Mouse (Mus musculus): ENCODE results near the gene Six5. TPM values are rescaled to one million over a fixed set of nuclear protein-coding genes. Genes with fewer than 3 reads are reported as not detected.

Gene Six5
- polyA plus RNA-seq, 1 experiment, result 6.5 TPM

DNA sequence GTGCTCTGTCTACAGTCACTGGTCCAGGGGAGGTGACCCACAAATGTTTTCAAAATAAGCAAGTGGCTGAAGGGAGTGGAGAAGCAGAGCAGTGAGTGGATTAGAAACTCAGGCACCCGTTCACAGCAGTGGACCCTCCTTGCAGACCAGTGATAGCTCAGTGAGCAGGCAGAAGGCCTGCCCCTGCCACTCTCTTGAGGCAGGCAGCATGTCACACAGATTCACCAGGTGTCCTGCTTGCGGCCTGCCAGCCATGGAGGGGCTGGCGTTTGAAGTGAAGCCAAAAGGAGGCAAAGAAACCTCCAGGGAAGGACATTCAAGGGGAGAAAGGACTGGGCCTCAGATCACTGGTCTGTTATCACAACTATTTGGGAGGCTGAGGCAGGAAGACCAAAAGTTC is 15.7 kb upstream of the Six5 start:
- Histone ChIP-seq H3K27ac (ENCODE audit: control insufficient read depth, insufficient read depth, low read depth, low read length, poor library complexity) (no peak overlapping the region), H3K4me1 (ENCODE audit: control insufficient read depth, insufficient read depth, low read length) (peaks cover 10% of the 10 kb centered on the region), H3K4me3 (replicated peaks; ENCODE audit: control insufficient read depth, low read depth, low read length) (no peak overlapping the region)
- TF ChIP-seq POLR2A (IDR thresholded peaks at IDR 0.05; ENCODE audit: borderline replicate concordance, control insufficient read depth, low read depth, low read length) (no peak), CTCF (IDR thresholded peaks at IDR 0.05; ENCODE audit: control insufficient read depth, insufficient read depth, low read length) (no peak)
- WGBS, result 73% methylated on average over 3 of the region's 3 CpGs

DNA sequence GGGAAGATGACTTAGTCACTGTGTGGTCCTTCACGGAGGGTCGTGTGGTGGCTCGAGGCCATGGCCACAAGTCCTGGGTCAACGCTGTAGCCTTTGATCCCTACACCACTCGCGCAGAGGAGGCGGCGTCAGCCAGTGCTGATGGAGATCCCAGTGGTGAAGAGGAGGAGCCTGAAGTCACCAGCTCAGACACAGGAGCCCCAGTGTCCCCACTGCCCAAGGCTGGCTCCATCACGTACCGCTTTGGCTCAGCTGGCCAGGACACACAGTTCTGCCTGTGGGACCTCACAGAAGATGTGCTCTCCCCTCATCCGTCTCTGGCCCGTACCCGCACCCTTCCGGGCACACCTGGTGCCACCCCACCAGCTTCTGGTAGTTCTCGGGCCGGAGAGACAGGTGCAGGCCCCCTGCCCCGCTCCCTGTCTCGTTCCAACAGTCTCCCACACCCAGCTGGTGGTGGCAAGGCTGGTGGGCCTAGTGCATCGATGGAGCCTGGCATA is 13.9 kb upstream of the Six5 start:
- Histone ChIP-seq H3K4me3 (replicated peaks; ENCODE audit: control insufficient read depth, low read depth, low read length) (no peak overlapping the region), H3K27ac (ENCODE audit: control insufficient read depth, insufficient read depth, low read depth, low read length, poor library complexity) (no peak overlapping the region), H3K4me1 (ENCODE audit: control insufficient read depth, insufficient read depth, low read length) (peaks cover 10% of the 10 kb centered on the region)
- WGBS, result 96% methylated on average over 19 of the region's 19 CpGs
- TF ChIP-seq CTCF (IDR thresholded peaks at IDR 0.05; ENCODE audit: control insufficient read depth, insufficient read depth, low read length), result no peak
- TF ChIP-seq POLR2A (IDR thresholded peaks at IDR 0.05; ENCODE audit: borderline replicate concordance, control insufficient read depth, low read depth, low read length), result no peak

DNA sequence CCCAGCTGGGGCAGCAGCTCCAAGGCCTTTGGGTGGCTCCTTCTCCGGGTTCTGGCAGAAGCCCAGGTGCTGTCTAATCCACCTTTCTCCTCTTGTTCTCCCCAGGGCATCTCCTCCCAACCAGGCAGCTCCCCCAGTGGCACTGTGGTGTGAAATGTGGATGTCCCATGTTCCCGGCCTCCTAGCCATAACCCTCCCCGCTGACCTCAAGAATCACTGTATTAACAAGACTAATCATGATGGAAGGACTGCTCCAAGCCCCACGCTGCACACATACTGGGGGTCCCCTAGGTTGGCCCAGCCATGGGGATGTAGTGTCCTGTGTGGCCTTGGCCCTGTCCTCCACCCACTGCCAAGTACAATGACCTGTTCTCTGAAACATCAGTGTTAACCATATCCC is 12.2 kb upstream of the Six5 start:
- WGBS, result 85% methylated on average over 4 of the region's 4 CpGs
- H3K4me1 ChIP-seq (ENCODE audit: control insufficient read depth, insufficient read depth, low read length), result peaks cover 10% of the 10 kb centered on the region; the same call in 1 of the 2 replicates
- TF ChIP-seq CTCF (IDR thresholded peaks at IDR 0.05; ENCODE audit: control insufficient read depth, insufficient read depth, low read length) (no peak), POLR2A (IDR thresholded peaks at IDR 0.05; ENCODE audit: borderline replicate concordance, control insufficient read depth, low read depth, low read length) (no peak)
- no peak overlapping the region for H3K27ac ChIP-seq (ENCODE audit: control insufficient read depth, insufficient read depth, low read depth, low read length, poor library complexity)
- no peak overlapping the region for H3K4me3 ChIP-seq (replicated peaks; ENCODE audit: control insufficient read depth, low read depth, low read length)

DNA sequence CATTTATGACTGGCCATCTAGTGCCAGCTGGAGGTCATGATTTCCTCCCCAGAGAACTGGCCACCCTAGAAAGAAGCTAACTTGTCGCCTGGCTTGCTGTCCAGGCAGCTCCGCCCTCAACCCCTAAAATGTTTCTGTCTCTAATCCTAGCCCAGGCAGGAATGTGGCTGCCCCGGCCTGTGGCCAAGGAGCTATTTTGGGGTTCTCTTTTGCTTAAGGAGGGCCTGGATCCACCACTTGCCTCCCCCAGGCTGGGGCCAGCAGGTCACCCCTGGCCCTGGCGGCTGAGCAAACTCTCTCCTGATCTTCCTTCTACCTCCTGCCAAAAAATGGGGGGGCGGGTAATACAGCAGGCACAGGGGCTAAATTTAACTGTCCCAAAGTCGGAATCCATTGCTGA is 11.3 kb upstream of the Six5 start:
- TF ChIP-seq POLR2A (IDR thresholded peaks at IDR 0.05; ENCODE audit: borderline replicate concordance, control insufficient read depth, low read depth, low read length) (no peak), CTCF (IDR thresholded peaks at IDR 0.05; ENCODE audit: control insufficient read depth, insufficient read depth, low read length) (no peak)
- Histone ChIP-seq H3K27ac (ENCODE audit: control insufficient read depth, insufficient read depth, low read depth, low read length, poor library complexity) (no peak overlapping the region), H3K4me3 (replicated peaks; ENCODE audit: control insufficient read depth, low read depth, low read length) (no peak overlapping the region), H3K4me1 (ENCODE audit: control insufficient read depth, insufficient read depth, low read length) (peaks cover 5% of the 10 kb centered on the region; the same call in 1 of the 2 replicates)
- 76% methylated on average over 6 of the region's 6 CpGs for WGBS

DNA sequence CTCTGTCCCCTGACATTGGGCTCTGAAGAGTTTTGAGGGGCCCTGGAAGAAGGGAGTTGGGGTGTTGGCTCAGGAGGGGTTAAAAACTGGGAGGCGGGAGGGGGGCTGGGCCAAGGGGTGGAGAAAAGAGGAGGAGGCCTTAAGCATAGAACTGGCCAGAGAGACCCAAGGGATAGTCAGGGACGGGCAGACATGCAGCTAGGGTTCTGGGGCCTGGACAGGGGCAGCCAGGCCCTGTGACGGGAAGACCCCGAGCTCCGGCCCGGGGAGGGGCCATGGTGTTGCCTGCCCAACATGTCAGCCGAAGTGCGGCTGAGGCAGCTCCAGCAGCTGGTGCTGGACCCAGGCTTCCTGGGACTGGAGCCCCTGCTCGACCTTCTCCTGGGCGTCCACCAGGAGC is 10.7 kb upstream of the Six5 start, which contains the start of gene Dmpk:
Dmpk (plus strand) TSS at position 149 of the 400 bp plus-strand sequence.
- Histone ChIP-seq H3K4me3 (replicated peaks; ENCODE audit: control insufficient read depth, low read depth, low read length) (no peak within 1 kb of the TSS), H3K4me1 (ENCODE audit: control insufficient read depth, insufficient read depth, low read length) (peaks cover 4% of the 10 kb centered on the region; the same call in 1 of the 2 replicates), H3K27ac (ENCODE audit: control insufficient read depth, insufficient read depth, low read depth, low read length, poor library complexity) (peak within 1 kb of the TSS; percentile 16; the same call in 1 of the 2 replicates)
- WGBS, result 71% methylated on average over 10 of the region's 10 CpGs
- TF ChIP-seq POLR2A (IDR thresholded peaks at IDR 0.05; ENCODE audit: borderline replicate concordance, control insufficient read depth, low read depth, low read length) (no peak), CTCF (IDR thresholded peaks at IDR 0.05; ENCODE audit: control insufficient read depth, insufficient read depth, low read length) (no peak)

DNA sequence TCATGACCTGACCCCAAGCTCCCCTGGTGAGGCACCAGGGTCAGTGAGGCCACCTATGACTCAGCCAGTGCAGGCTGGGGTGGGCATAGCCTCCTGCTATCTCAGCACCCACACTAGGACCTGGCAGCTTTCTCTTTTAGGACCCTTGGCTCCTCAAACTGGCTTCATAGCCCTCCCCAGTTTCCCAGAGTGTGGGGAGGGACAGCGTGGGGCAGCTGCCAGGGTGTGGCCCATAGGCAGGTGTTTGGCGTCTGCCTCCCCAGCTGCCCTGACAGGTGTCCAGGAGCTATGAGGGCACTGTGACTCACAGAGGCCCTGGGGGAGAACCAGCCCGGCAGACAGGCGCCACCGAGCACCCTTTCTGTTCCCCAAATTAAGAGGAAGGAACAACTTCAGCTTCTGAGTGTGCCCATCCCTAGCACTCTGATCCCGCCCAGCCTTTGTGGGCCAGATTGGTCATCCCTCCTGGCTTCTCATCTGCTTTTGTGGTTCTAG is 10.1 kb upstream of the Six5 start:
- TF ChIP-seq POLR2A (IDR thresholded peaks at IDR 0.05; ENCODE audit: borderline replicate concordance, control insufficient read depth, low read depth, low read length) (no peak), CTCF (IDR thresholded peaks at IDR 0.05; ENCODE audit: control insufficient read depth, insufficient read depth, low read length) (no peak)
- peaks cover 4% of the 10 kb centered on the region; the same call in 1 of the 2 replicates for H3K4me1 ChIP-seq (ENCODE audit: control insufficient read depth, insufficient read depth, low read length)
- 4% methylated on average over 6 of the region's 6 CpGs for WGBS
- H3K27ac ChIP-seq (ENCODE audit: control insufficient read depth, insufficient read depth, low read depth, low read length, poor library complexity), result peak overlapping the region; percentile 16; the same call in 1 of the 2 replicates
- no peak overlapping the region for H3K4me3 ChIP-seq (replicated peaks; ENCODE audit: control insufficient read depth, low read depth, low read length)

DNA sequence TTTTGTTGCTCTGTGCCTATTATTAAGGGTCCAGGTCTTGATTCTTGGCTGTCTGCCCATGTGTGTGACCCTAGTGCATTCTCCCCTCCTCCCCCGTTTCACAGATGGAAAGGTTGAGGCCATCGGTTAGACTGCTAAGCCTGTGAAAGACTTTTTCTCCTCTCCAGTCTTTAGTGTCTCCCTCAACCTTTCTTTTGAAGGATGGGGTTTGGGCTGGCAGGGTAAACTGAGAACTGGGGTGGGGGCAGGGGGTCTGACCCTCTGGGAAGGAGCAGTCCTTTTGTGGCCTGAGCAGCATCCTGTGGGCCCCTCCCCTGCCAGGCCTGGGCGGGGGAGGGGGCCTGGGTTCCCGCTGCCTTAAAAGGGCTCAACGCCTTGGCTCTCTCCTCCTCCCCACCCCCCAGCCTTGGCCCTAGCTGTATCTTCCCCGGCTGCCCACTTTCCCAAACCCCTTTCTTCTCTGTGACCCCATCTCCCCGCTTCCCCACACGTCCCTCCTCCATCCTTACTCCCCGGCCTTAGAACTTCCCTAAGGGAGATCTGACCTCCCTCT is 9.4 kb upstream of the Six5 start:
- TF ChIP-seq POLR2A (IDR thresholded peaks at IDR 0.05; ENCODE audit: borderline replicate concordance, control insufficient read depth, low read depth, low read length) (no peak), CTCF (IDR thresholded peaks at IDR 0.05; ENCODE audit: control insufficient read depth, insufficient read depth, low read length) (no peak)
- Histone ChIP-seq H3K4me3 (replicated peaks; ENCODE audit: control insufficient read depth, low read depth, low read length) (no peak overlapping the region), H3K4me1 (ENCODE audit: control insufficient read depth, insufficient read depth, low read length) (peaks cover 4% of the 10 kb centered on the region; the same call in 1 of the 2 replicates), H3K27ac (ENCODE audit: control insufficient read depth, insufficient read depth, low read depth, low read length, poor library complexity) (no peak overlapping the region)
- WGBS, result 22% methylated on average over 9 of the region's 9 CpGs

DNA sequence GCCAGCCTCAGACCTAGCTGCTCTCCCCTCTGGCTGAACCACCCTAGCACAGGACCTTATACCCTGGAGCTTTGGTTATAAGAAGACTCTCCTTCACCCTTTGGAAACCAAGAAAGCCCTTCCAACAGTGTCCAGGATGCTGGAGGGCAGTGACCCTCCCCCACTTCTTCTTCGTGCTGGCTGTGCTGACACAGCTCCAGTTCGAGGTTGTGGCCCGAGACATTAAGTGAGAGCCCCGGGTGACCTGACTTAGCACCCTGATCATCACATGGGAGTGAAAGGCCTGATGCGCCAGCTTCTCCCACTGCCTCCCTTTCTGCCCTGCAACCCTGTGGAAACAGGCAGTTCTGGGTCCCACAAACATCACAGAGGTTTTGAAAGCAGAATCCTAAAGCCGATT is 8.9 kb upstream of the Six5 start:
- TF ChIP-seq CTCF (IDR thresholded peaks at IDR 0.05; ENCODE audit: control insufficient read depth, insufficient read depth, low read length) (no peak), POLR2A (IDR thresholded peaks at IDR 0.05; ENCODE audit: borderline replicate concordance, control insufficient read depth, low read depth, low read length) (no peak)
- 10% methylated on average over 6 of the region's 6 CpGs for WGBS
- H3K4me3 ChIP-seq (replicated peaks; ENCODE audit: control insufficient read depth, low read depth, low read length), result no peak overlapping the region
- H3K27ac ChIP-seq (ENCODE audit: control insufficient read depth, insufficient read depth, low read depth, low read length, poor library complexity), result no peak overlapping the region
- H3K4me1 ChIP-seq (ENCODE audit: control insufficient read depth, insufficient read depth, low read length), result peaks cover 4% of the 10 kb centered on the region; the same call in 1 of the 2 replicates

All from bone marrow, adult 2 months (tissue).